Mouse (Mus musculus) testis, adult 2 months (tissue): Measurements from ENCODE around the gene Wnk2.

Experiments used
- CTCF ChIP-seq: fragments of 200-500 bp; IDR thresholded peaks from 2 replicates; pipeline ENCODE4 v1.5.1; 2012; ENCODE audit warnings: low read depth, mild to moderate bottlenecking, inconsistent platforms, low read length, moderate library complexity; ENCODE audit not compliant: control insufficient read depth, insufficient read depth, insufficient replicate concordance
- POLR2A ChIP-seq: fragments of 200-500 bp; IDR thresholded peaks from 2 replicates; pipeline ENCODE4 v1.6.1; 2012; ENCODE audit warnings: low read depth, mild to moderate bottlenecking, inconsistent platforms, low read length, moderate library complexity; ENCODE audit not compliant: control insufficient read depth

DNA sequence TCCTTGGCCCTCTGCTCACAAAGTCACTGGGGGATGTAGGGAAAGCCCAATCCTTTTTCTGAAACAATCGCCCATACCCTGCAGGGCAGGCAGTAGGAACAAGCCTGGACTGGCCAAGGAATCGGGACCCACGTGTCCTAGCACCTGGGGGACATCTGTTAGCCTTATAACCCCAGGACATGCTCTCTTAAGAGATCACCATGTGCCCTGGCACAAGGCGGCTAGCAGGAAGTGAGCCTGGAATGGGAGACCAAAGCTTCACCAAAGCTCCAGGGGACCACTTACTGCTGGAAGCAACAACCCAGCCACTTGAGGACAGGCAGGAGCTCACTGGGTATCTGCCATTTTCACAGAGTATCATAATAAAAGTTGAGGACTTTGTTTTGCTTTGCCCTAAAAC is 63.0 kb downstream of the Wnk2 start:
- no peak for TF ChIP-seq POLR2A
- no peak for TF ChIP-seq CTCF
